Mouse (Mus musculus): Measurements from ENCODE around the gene Tppp3.

DNA sequence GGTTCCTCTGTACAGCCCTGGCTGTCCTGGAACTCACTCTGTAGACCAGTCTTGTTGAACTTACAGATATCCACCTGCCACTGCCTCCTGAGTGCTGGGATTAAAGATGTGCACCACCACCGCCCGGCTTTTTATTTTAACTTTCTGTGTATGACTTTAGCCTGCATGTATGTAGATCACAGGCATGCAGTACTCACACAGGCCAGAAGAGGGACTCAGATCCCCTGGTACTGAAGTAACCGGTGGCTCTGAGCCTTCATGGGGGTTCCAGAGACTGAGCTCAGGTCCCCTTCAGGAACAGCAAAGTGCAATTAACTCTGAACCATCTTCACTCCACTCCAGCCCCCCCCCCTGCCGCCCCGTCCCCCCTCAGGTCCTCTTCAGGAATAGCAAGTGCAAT lies 32.5 kb downstream of the Tppp3 start:
- peak; percentile 69 for TF ChIP-seq CTCF (IDR thresholded peaks at IDR 0.05; ENCODE audit: low read depth)
- no peak for TF ChIP-seq EP300 (IDR thresholded peaks at IDR 0.05; ENCODE audit: low read depth)
